Mouse (Mus musculus) midbrain, embryonic 15.5 days (tissue): Measurements from ENCODE around the gene Zfp422. TPM values are rescaled to one million over a fixed set of nuclear protein-coding genes. Genes with fewer than 3 reads are reported as not detected.
A peak's percentile ranks its signal among the peaks of the same experiment; 100 is the strongest.

Source experiments
- ATAC-seq: fragments of 200-750 bp; cut with Nextera tagmentation; replicated peaks from 2 replicates; pipeline ENCODE4 v1.8.0; 2017; ENCODE audit warnings: moderate TSS enrichment
- H3K27ac ChIP-seq: fragments of 300-500 bp; sonication (generic); 2 replicates; pipeline ENCODE4 v1.5.1; 2015; ENCODE audit warnings: mild to moderate bottlenecking, inconsistent platforms
- H3K27me3 ChIP-seq: fragments of 300-500 bp; sonication (generic); replicated peaks from 2 replicates; pipeline ENCODE4 v1.6.1; 2015; ENCODE audit warnings: inconsistent platforms
- H3K36me3 ChIP-seq: fragments of 300-500 bp; sonication (generic); replicated peaks from 2 replicates; pipeline ENCODE4 v1.6.1; 2015; ENCODE audit warnings: inconsistent platforms
- H3K4me1 ChIP-seq: fragments of 300-500 bp; sonication (generic); 2 replicates; pipeline ENCODE4 v1.6.1; 2015; ENCODE audit warnings: inconsistent platforms
- H3K4me2 ChIP-seq: fragments of 300-500 bp; sonication (generic); 2 replicates; pipeline ENCODE4 v1.6.1; 2015; ENCODE audit warnings: inconsistent platforms, mild to moderate bottlenecking, moderate library complexity
- H3K4me3 ChIP-seq: fragments of 300-500 bp; sonication (generic); 2 replicates; pipeline ENCODE4 v1.5.1; 2015; ENCODE audit warnings: mild to moderate bottlenecking, inconsistent platforms
- H3K9ac ChIP-seq: fragments of 300-500 bp; sonication (generic); 2 replicates; pipeline ENCODE4 v1.6.1; 2015; ENCODE audit warnings: mild to moderate bottlenecking, inconsistent platforms
- H3K9me3 ChIP-seq: fragments of 300-500 bp; sonication (generic); 2 replicates; pipeline ENCODE4 v1.6.1; 2016; ENCODE audit warnings: inconsistent platforms
- WGBS: fragments of 180-500 bp; shearing (Covaris S2); methylation state at CpG from one replicate; pipeline ENCODE4 v1.1.7; 2015; ENCODE audit warnings: mixed read lengths; 5-methylcytosine and 5-hydroxymethylcytosine counted together
- polyA plus RNA-seq: library from polyadenylated mRNA; unstranded; fragments of >200 nt; fragmentation: Nextera tagmentation; extraction: Ambion mirVana; gene quantifications from 2 replicates; pipeline ENCODE4 v1.2.1, GENCODE M21; 2015

Gene Zfp422
- polyA plus RNA-seq, 1 experiment from 2014 or later = 148 TPM

GRCm38 (mm10) chr6:116666892-116667291, 38.1 kb upstream of the Zfp422 start:
- Histone ChIP-seq H3K27ac (no peak overlapping the region), H3K4me2 (no peak overlapping the region), H3K4me1 (peaks cover 21% of the 10 kb centered on the region), H3K9ac (no peak overlapping the region), H3K36me3 (no peaks in the 10 kb centered on the region), H3K4me3 (no peak overlapping the region), H3K9me3 (no peaks in the 10 kb centered on the region), H3K27me3 (no peaks in the 10 kb centered on the region)
- WGBS = 21% methylated on average over 3 of the region's 3 CpGs
- ATAC-seq = no peak

- H3K4me3 ChIP-seq = no peak overlapping the region
- H3K9me3 ChIP-seq = no peaks in the 10 kb centered on the region
- H3K27ac ChIP-seq = no peak overlapping the region
- H3K36me3 ChIP-seq = no peaks in the 10 kb centered on the region
- H3K4me1 ChIP-seq = peaks cover 15% of the 10 kb centered on the region
- no peak overlapping the region for H3K4me2 ChIP-seq
- ATAC-seq = no peak
- H3K27me3 ChIP-seq = no peaks in the 10 kb centered on the region
- WGBS = 77% methylated on average over 12 of the region's 12 CpGs
- H3K9ac ChIP-seq = no peak overlapping the region
These were observed 37.4 kb upstream of the Zfp422 start for GRCm38 (mm10) chr6:116666085-116666750.

- Histone ChIP-seq H3K9me3 (no peaks in the 10 kb centered on the region), H3K4me3 (no peak overlapping the region), H3K27me3 (no peaks in the 10 kb centered on the region), H3K27ac (no peak overlapping the region), H3K36me3 (no peaks in the 10 kb centered on the region), H3K4me1 (peaks cover 1% of the 10 kb centered on the region; the same call in 1 of the 2 replicates), H3K9ac (no peak overlapping the region), H3K4me2 (no peak overlapping the region)
- ATAC-seq = no peak
- 70% methylated on average over 3 of the region's 3 CpGs for WGBS
These were observed 36.0 kb upstream of the Zfp422 start for GRCm38 (mm10) chr6:116664830-116665229.

- Histone ChIP-seq H3K4me2 (no peak overlapping the region), H3K9ac (no peak overlapping the region), H3K36me3 (no peaks in the 10 kb centered on the region), H3K27me3 (no peaks in the 10 kb centered on the region), H3K9me3 (no peaks in the 10 kb centered on the region), H3K27ac (no peak overlapping the region), H3K4me1 (no peaks in the 10 kb centered on the region), H3K4me3 (no peak overlapping the region)
- no peak for ATAC-seq
- WGBS = 82% methylated on average over 6 of the region's 6 CpGs
These were observed 35.2 kb upstream of the Zfp422 start for GRCm38 (mm10) chr6:116664031-116664430.

- no peaks in the 10 kb centered on the region for H3K9me3 ChIP-seq
- H3K27me3 ChIP-seq = no peaks in the 10 kb centered on the region
- no peak overlapping the region for H3K27ac ChIP-seq
- H3K4me3 ChIP-seq = no peak overlapping the region
- ATAC-seq = no peak
- no peaks in the 10 kb centered on the region for H3K4me1 ChIP-seq
- H3K9ac ChIP-seq = no peak overlapping the region
- 87% methylated on average over 2 of the region's 2 CpGs for WGBS
- no peaks in the 10 kb centered on the region for H3K36me3 ChIP-seq
- H3K4me2 ChIP-seq = no peak overlapping the region
These were observed 34.6 kb upstream of the Zfp422 start for GRCm38 (mm10) chr6:116663364-116663763.

GRCm38 (mm10) chr6:116653684-116654454, 25.1 kb upstream of the Zfp422 start:
- no peak overlapping the region for H3K27ac ChIP-seq
- no peak overlapping the region for H3K4me3 ChIP-seq
- H3K4me1 ChIP-seq = no peaks in the 10 kb centered on the region
- no peaks in the 10 kb centered on the region for H3K27me3 ChIP-seq
- 60% methylated on average over 9 of the region's 9 CpGs for WGBS
- H3K36me3 ChIP-seq = no peaks in the 10 kb centered on the region
- no peak overlapping the region for H3K4me2 ChIP-seq
- H3K9me3 ChIP-seq = no peaks in the 10 kb centered on the region
- ATAC-seq = peak; percentile 89
- H3K9ac ChIP-seq = no peak overlapping the region

GRCm38 (mm10) chr6:116653191-116653590, 24.4 kb upstream of the Zfp422 start:
- H3K4me2 ChIP-seq = no peak overlapping the region
- no peaks in the 10 kb centered on the region for H3K27me3 ChIP-seq
- H3K27ac ChIP-seq = no peak overlapping the region
- H3K36me3 ChIP-seq = no peaks in the 10 kb centered on the region
- no peak for ATAC-seq
- 75% methylated on average over 3 of the region's 3 CpGs for WGBS
- no peak overlapping the region for H3K4me3 ChIP-seq
- no peaks in the 10 kb centered on the region for H3K4me1 ChIP-seq
- H3K9me3 ChIP-seq = no peaks in the 10 kb centered on the region
- H3K9ac ChIP-seq = no peak overlapping the region

GRCm38 (mm10) chr6:116651437-116652118, 22.8 kb upstream of the Zfp422 start:
- no peak overlapping the region for H3K27ac ChIP-seq
- no peaks in the 10 kb centered on the region for H3K27me3 ChIP-seq
- no peak overlapping the region for H3K4me3 ChIP-seq
- H3K4me2 ChIP-seq = no peak overlapping the region
- no peak overlapping the region for H3K9ac ChIP-seq
- no peaks in the 10 kb centered on the region for H3K36me3 ChIP-seq
- WGBS = 78% methylated on average over 20 of the region's 20 CpGs
- ATAC-seq = no peak
- H3K9me3 ChIP-seq = no peaks in the 10 kb centered on the region
- no peaks in the 10 kb centered on the region for H3K4me1 ChIP-seq

GRCm38 (mm10) chr6:116650406-116650805, 21.6 kb upstream of the Zfp422 start, which contains the start of gene Depp1:
TSS of gene Depp1 (plus strand) at chr6:116650609.
- Histone ChIP-seq H3K27ac (no peak within 1 kb of the TSS), H3K9me3 (no peaks in the 10 kb centered on the region), H3K4me1 (no peaks in the 10 kb centered on the region), H3K4me2 (no peak within 1 kb of the TSS), H3K4me3 (no peak within 1 kb of the TSS), H3K9ac (no peak within 1 kb of the TSS), H3K36me3 (no peaks in the 10 kb centered on the region), H3K27me3 (no peaks in the 10 kb centered on the region)
- WGBS = 82% methylated on average over 6 of the region's 6 CpGs
- ATAC-seq = no peak

GRCm38 (mm10) chr6:116649811-116650210, 21.0 kb upstream of the Zfp422 start:
- Histone ChIP-seq H3K4me2 (no peak overlapping the region), H3K4me1 (no peaks in the 10 kb centered on the region), H3K36me3 (no peaks in the 10 kb centered on the region), H3K27ac (no peak overlapping the region), H3K27me3 (no peaks in the 10 kb centered on the region), H3K9ac (no peak overlapping the region), H3K9me3 (no peaks in the 10 kb centered on the region), H3K4me3 (no peak overlapping the region)
- WGBS = 90% methylated on average over 7 of the region's 7 CpGs
- no peak for ATAC-seq

- WGBS = 73% methylated on average over 12 of the region's 12 CpGs
- H3K36me3 ChIP-seq = no peaks in the 10 kb centered on the region
These were observed 19.0 kb upstream of the Zfp422 start for GRCm38 (mm10) chr6:116647763-116648162.

GRCm38 (mm10) chr6:116644335-116644734, 15.5 kb upstream of the Zfp422 start:
- Histone ChIP-seq H3K9ac (no peak overlapping the region), H3K9me3 (no peaks in the 10 kb centered on the region), H3K36me3 (no peaks in the 10 kb centered on the region), H3K4me2 (no peak overlapping the region), H3K4me3 (no peak overlapping the region), H3K27ac (no peak overlapping the region), H3K4me1 (no peaks in the 10 kb centered on the region), H3K27me3 (no peaks in the 10 kb centered on the region)
- ATAC-seq = no peak
- WGBS = 83% methylated on average over 3 of the region's 3 CpGs

More at GRCm38 (mm10) chr6:116647763-116648162, 19.0 kb upstream of the Zfp422 start:
- Histone ChIP-seq H3K27ac (no peak overlapping the region), H3K9me3 (no peaks in the 10 kb centered on the region), H3K4me2 (no peak overlapping the region), H3K4me1 (no peaks in the 10 kb centered on the region), H3K4me3 (no peak overlapping the region), H3K9ac (no peak overlapping the region), H3K27me3 (no peaks in the 10 kb centered on the region)
- no peak for ATAC-seq
